Mouse (Mus musculus) cerebellum, adult 2 months (tissue): ENCODE measurements at regions not wholly inside any gene's neighbourhood (a gene's known extent, or its start where the extent isn't known, plus 50 kb on each side); places are given as distances from the start of the nearest gene placed in this dataset.

ENCODE experiments used
- DNase-seq, 2 experiments: peaks; one replicate each; pipeline ENCODE4 v3.0.0; 2021
- H3K27ac ChIP-seq: fragments of 200-500 bp; 2 replicates; pipeline ENCODE4 v1.5.1; 2012; ENCODE audit warnings: low read length, control low read depth, inconsistent platforms; ENCODE audit not compliant: insufficient read depth
- H3K27me3 ChIP-seq: fragments of 200-500 bp; 2 replicates; pipeline ENCODE4 v1.6.1; 2012; ENCODE audit warnings: inconsistent platforms, mild to moderate bottlenecking, low read length, moderate library complexity; ENCODE audit not compliant: control insufficient read depth, insufficient read depth
- H3K4me1 ChIP-seq: fragments of 200-500 bp; 2 replicates; pipeline ENCODE4 v1.6.1; 2011; ENCODE audit warnings: low read length; ENCODE audit not compliant: control insufficient read depth, insufficient read depth
- H3K4me3 ChIP-seq: fragments of 200-500 bp; replicated peaks from 2 replicates; pipeline ENCODE3; 2011; ENCODE audit warnings: mild to moderate bottlenecking, low read depth, low read length, control low read depth; ENCODE audit not compliant: insufficient read depth
- CTCF ChIP-seq: fragments of 200-500 bp; IDR thresholded peaks from 2 replicates; pipeline ENCODE4 v1.5.1; 2011; ENCODE audit warnings: low read depth, mild to moderate bottlenecking, control low read depth, low read length, moderate library complexity, borderline replicate concordance; ENCODE audit not compliant: insufficient read depth
- POLR2A ChIP-seq: fragments of 200-500 bp; IDR thresholded peaks from 2 replicates; pipeline ENCODE4 v1.6.1; 2011; ENCODE audit warnings: low read length, control low read depth, borderline replicate concordance; ENCODE audit not compliant: insufficient read depth
- WGBS: fragments of 180-500 bp; shearing (Covaris S2); methylation state at CpG from one replicate; pipeline ENCODE4 v1.1.7; 2018; 5-methylcytosine and 5-hydroxymethylcytosine counted together

- no peak overlapping the region for H3K4me3 ChIP-seq
- no peak overlapping the region for H3K27ac ChIP-seq
- H3K27me3 ChIP-seq = no peaks in the 10 kb centered on the region
- 84% methylated on average over 9 of the region's 9 CpGs for WGBS
- DNase-seq = no peak
- no peaks in the 10 kb centered on the region for H3K4me1 ChIP-seq
- TF ChIP-seq POLR2A (no peak), CTCF (no peak)
These were observed 133.8 kb downstream of the Mylk4 start for GRCm38 (mm10) chr13:32649982-32650381.

- TF ChIP-seq CTCF (no peak), POLR2A (no peak)
- Histone ChIP-seq H3K27me3 (no peaks in the 10 kb centered on the region), H3K27ac (no peak overlapping the region), H3K4me1 (no peaks in the 10 kb centered on the region), H3K4me3 (no peak overlapping the region)
- no peak for DNase-seq
- WGBS = 72% methylated on average over 5 of the region's 5 CpGs
These were observed 140.6 kb downstream of the Mylk4 start for GRCm38 (mm10) chr13:32643030-32643750.

- WGBS = 94% methylated on average over 2 of the region's 2 CpGs
- Histone ChIP-seq H3K27me3 (no peaks in the 10 kb centered on the region), H3K4me1 (no peaks in the 10 kb centered on the region), H3K27ac (no peak overlapping the region), H3K4me3 (no peak overlapping the region)
- TF ChIP-seq POLR2A = no peak
- TF ChIP-seq CTCF = no peak
- DNase-seq = no peak
These were observed 142.8 kb downstream of the Mylk4 start for GRCm38 (mm10) chr13:32640941-32641340.

- DNase-seq = no peak
- Histone ChIP-seq H3K27ac (no peak overlapping the region), H3K4me1 (no peaks in the 10 kb centered on the region), H3K27me3 (no peaks in the 10 kb centered on the region), H3K4me3 (no peak overlapping the region)
- TF ChIP-seq POLR2A (no peak), CTCF (no peak)
These were observed 153.5 kb downstream of the Mylk4 start for GRCm38 (mm10) chr13:32630122-32630732.

GRCm38 (mm10) chr13:32613916-32614315 is 169.8 kb downstream of the Mylk4 start:
- Histone ChIP-seq H3K4me3 (no peak overlapping the region), H3K27me3 (no peaks in the 10 kb centered on the region), H3K4me1 (no peaks in the 10 kb centered on the region), H3K27ac (no peak overlapping the region)
- DNase-seq = no peak
- 59% methylated on average over 6 of the region's 6 CpGs for WGBS
- no peak for TF ChIP-seq POLR2A
- TF ChIP-seq CTCF = no peak

- DNase-seq = no peak
- Histone ChIP-seq H3K27ac (no peak overlapping the region), H3K4me1 (no peaks in the 10 kb centered on the region), H3K27me3 (no peaks in the 10 kb centered on the region), H3K4me3 (no peak overlapping the region)
- 34% methylated on average over 13 of the region's 13 CpGs for WGBS
- TF ChIP-seq CTCF (no peak), POLR2A (no peak)
These were observed 172.0 kb downstream of the Mylk4 start for GRCm38 (mm10) chr13:32611551-32612295.

GRCm38 (mm10) chr13:32610970-32611369 is 172.8 kb downstream of the Mylk4 start:
- no peaks in the 10 kb centered on the region for H3K27me3 ChIP-seq
- H3K27ac ChIP-seq = no peak overlapping the region
- H3K4me1 ChIP-seq = no peaks in the 10 kb centered on the region
- WGBS = 74% methylated on average over 5 of the region's 5 CpGs
- no peak for DNase-seq
- H3K4me3 ChIP-seq = no peak overlapping the region
- TF ChIP-seq CTCF (no peak), POLR2A (no peak)
